Mouse (Mus musculus): ENCODE measurements around the gene Adsl.

The Adsl gene

DNA sequence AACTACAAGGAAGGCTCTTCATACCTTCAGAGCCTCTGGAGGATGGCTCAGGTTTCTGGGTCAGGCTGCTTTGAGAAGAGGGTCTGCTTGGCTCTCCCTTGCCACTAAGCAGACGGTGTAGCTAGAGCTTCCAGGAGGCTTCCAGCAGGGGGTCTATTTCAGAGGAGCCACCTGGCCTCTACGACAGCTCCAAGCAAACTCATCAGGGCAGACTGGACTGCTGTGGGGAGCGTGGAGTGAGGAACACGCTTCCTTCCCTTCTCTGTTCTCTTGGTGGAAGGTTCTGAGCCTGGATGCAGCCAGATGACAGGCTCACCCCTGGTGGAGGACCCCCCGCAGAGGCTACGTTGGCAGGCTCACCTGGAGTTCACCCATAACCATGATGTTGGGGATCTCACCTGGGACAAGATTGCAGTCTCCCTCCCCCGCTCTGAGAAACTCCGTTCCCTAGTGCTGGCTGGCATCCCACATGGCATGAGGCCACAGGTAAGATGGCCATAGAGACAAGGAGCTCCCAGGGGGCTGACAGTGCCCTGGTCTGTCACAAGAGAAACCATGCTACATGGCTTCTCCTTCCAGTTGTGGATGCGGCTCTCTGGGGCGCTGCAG, 57.9 kb downstream of the Adsl start:
- DNase-seq (ENCODE audit: extremely low spot score, low read depth, low spot score), result no peak

DNA sequence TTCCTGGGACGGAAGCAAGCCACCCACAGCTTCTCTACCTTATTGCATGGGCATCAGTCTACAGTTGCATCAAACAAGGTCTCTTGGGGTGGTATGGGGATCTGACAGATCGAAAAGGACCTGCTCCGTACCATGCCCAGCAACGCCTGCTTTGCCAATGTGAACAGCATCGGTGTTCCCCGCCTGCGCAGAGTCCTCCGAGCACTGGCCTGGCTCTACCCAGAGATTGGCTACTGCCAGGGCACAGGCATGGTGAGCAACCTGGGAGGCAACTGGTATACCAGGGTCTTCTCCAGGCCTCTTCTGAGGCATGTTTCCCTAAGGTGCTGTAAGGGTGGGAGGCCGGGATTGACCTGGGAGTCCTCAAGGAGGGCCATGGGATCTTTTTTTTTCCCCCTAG, 59.0 kb downstream of the Adsl start:
- DNase-seq (ENCODE audit: extremely low spot score, low read depth, low spot score), result no peak

DNA sequence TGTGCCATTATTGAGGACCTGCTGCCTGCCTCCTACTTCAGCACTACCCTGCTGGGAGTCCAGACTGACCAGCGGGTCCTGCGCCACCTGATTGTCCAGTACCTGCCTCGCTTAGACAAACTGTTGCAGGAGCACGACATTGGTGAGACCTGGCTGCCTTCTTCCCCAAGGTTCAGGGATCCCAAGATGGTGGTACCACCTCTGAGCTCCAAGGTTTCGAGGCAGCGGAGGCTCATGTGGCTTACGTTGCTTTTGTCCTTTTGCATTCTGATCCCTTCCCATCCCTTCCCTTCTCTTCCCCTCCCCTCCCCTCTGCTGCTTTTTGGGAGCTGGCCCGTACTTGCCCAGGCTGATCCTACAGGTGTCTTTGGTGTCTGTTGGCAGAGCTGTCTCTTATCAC, 59.6 kb downstream of the Adsl start:
- DNase-seq (ENCODE audit: extremely low spot score, low read depth, low spot score), result no peak

DNA sequence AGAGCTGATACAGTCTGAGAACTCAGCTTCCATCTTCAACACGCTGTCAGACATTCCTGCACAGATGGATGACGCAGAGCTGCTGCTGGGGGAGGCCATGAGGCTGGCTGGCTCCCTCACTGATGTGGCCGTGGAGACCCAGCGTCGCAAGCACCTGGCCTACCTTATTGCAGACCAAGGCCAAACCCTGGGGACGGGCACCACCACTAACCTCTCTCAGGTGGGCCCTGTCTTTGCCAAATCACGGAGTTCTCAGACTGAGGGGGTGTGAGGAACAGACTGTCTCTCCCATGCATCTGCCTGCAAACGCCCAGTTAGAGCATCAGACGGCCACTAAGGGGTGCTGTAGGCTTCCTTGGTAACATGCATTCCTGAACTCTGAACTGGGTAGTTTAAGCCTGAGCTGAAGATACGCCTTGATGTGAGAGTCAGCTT, 60.4 kb downstream of the Adsl start:
- DNase-seq (ENCODE audit: extremely low spot score, low read depth, low spot score), result no peak

DNA sequence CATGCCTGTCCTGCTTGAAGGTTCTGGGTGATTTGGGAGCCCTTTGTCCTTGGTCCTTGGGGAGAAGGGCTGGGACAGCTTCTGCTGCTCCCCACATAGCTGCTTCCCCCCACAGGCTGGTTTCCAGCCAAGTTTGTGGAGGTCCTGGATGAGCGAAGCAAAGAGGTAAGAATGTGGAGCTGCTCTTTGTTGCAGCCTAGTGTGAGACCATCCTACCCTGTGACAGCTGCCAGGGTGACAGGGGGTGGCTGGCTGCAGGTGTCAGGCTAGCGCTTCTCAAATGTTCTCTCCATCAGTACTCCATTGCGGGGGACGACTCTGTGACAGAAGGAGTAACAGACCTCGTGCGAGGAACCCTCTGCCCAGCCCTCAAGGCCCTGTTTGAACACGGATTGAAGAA, 61.8 kb downstream of the Adsl start:
- DNase-seq (ENCODE audit: extremely low spot score, low read depth, low spot score), result no peak

DNA sequence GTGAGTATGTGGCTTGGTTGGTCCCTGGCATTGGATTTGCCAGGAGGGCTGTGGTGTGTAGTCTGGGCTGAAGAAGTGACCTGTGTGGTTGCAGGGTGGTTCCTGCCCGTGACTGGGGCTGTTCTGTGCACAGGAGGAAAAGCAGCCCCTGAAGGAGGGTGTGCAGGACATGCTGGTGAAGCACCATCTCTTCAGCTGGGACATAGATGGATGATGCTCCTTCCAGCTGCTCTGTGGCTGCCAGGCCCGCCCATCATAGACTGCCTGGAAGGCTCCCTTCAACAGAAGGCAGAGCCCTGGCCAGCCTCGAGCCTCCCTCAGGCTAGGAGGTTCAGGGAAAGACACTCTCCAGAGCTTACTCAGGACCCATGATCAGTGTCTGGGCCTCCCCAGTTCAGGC, 63.2 kb downstream of the Adsl start:
- DNase-seq (ENCODE audit: extremely low spot score, low read depth, low spot score), result no peak

DNA sequence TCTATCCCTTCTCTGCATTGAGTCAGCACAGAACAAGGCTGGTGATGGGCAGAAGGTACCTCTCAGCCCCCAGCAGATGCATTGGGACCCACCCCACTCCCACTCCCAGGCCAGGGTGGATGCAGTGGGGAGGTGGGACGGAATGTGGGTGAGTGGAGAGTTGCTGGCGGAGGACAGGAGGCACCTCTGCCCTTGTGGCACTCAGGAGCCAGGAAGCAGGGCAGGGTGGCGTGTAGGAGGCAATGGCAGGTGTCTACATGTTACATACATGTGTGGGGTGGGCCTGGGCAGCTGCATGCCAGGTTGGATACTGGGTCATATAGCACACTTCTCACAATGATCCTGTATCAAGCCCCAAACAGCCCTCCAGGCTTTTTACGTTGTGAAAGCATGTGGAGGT, 64.1 kb downstream of the Adsl start:
- DNase-seq (ENCODE audit: extremely low spot score, low read depth, low spot score), result no peak

DNA sequence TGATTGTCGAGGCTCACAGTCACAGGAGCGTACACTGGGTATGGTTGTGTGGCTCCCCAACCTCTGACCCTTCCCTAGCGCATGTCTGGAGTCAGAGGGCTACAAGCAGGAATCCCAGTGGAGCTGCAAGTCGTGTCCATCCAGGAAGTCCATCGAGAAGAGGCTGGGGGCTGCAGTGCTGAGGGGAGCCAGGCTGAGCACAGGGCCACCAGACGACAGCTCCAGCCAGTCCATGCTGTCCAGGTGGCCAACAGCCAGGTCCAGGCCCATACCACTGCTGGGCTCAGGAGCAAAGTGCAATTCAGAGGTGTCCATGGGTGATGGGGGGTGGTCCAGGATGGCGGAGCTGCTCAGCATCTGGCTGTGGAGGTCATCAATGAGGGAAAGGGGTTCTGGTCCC, 64.9 kb downstream of the Adsl start:
- no peak for DNase-seq (ENCODE audit: extremely low spot score, low read depth, low spot score)

DNA sequence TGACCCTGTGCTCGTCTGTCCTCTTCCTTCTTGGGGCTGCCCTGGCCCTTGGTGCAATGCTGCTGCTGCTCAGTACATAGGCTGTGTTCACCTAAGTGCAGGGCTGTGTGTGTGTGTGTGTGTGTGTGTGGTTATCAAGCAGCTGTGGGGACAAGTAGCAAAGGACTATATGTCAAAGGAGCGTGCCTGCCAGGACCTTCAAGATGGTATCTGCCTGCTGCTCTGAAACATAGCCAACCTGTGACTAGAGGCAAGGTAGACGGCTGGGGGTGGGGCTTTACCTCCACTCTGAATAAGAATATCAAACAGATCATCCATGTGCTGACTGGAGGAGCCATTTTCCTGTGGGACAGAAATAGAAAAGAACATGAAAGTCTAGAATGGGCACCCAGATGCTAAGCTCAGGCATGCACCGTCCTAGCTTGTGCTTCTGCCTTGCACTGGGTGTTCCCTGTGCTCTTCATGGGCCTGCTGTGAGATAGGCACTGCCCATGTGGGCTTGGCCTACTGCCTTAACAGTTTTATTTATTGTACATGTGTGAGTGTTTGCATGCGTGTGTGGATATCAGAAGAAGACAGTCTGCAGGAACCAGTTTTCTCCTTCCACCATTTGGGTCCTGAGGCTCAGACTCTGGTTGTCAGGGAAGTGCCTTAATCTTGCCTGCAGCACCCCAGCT, 66.9 kb downstream of the Adsl start:
- DNase-seq (ENCODE audit: extremely low spot score, low read depth, low spot score), result no peak

DNA sequence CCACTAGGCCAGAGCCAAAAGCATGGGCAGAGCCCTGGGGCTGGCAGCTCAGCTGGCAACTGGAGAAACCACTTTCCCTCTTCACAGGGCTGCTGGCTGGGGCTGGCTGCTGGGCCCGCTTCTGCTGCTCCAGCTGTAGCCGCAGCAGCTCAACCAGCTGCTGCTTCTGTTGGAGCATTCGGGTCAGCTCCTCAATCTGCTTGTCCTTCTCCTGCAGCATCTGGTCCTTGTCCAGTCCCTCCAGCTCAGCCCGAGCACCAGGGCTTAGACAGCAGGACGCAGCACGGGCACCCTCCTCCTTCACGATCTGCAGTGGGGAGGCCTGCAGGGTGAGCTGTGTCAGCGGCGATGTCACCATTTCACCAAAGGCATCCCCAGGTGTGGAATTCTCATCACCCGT, 68.2 kb downstream of the Adsl start:
- DNase-seq (ENCODE audit: extremely low spot score, low read depth, low spot score), result no peak

DNA sequence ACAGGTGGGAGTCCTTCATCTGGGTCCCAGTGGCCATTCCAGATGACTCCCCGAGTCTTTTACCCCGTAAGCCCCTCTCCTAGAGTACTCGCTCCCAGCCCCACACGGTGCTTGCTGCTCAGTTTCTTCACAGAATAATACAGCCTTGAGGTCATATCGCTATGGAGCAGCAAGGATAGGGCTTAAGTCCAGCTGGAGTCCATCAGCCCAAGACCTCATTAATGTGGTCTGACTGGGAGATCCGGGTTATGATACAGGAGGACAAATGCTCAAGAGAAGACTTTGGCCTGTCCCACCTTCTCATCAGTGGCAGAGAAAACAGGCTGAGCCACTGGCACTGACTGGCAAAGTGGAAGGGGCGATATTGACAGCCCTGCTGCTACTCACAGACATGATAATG, 69.0 kb downstream of the Adsl start:
- no peak for DNase-seq (ENCODE audit: extremely low spot score, low read depth, low spot score)

Data from hindlimb bud, embryonic 11.5 days (tissue).